Mouse (Mus musculus) forebrain, embryonic 11.5 days (tissue): ENCODE measurements around the gene Gltpd2. TPM values are rescaled to one million over a fixed set of nuclear protein-coding genes. Genes with fewer than 3 reads are reported as not detected.
"Not testable (repeated sequence)": the region's sequence is repeated elsewhere in the genome, so short reads cannot be mapped to it uniquely, and the experiment has no call there.

Experiments
- ATAC-seq: fragments of 200-750 bp; cut with Nextera tagmentation; replicated peaks from 2 replicates; pipeline ENCODE4 v1.8.0; 2017; ENCODE audit warnings: moderate TSS enrichment; ENCODE audit not compliant: low FRiP score
- DNase-seq: peaks from one replicate; pipeline ENCODE4 v3.0.0-alpha.2; 2017; ENCODE audit warnings: low spot score
- H3K27ac ChIP-seq: fragments of 300-500 bp; sonication (generic); 2 replicates; pipeline ENCODE4 v1.5.1; 2014; ENCODE audit warnings: low read depth, low read length
- H3K27me3 ChIP-seq: fragments of 300-500 bp; sonication (generic); 2 replicates; pipeline ENCODE4 v1.6.1; 2014; ENCODE audit warnings: mild to moderate bottlenecking, low read length, mixed read lengths; ENCODE audit not compliant: control insufficient read depth, insufficient read depth
- H3K36me3 ChIP-seq: fragments of 300-500 bp; sonication (generic); 2 replicates; pipeline ENCODE4 v1.6.1; 2014; ENCODE audit warnings: mild to moderate bottlenecking, low read length, moderate library complexity, mixed read lengths; ENCODE audit not compliant: control insufficient read depth, insufficient read depth
- H3K4me1 ChIP-seq: fragments of 300-500 bp; sonication (generic); replicated peaks from 2 replicates; pipeline ENCODE4 v1.6.1; 2014; ENCODE audit warnings: low read length, mixed read lengths; ENCODE audit not compliant: control insufficient read depth, insufficient read depth
- H3K4me2 ChIP-seq: fragments of 300-500 bp; sonication (generic); 2 replicates; pipeline ENCODE4 v1.6.1; 2014; ENCODE audit warnings: low read depth, mild to moderate bottlenecking, low read length, moderate library complexity, mixed read lengths; ENCODE audit not compliant: severe bottlenecking
- H3K4me3 ChIP-seq: fragments of 300-500 bp; sonication (generic); 2 replicates; pipeline ENCODE4 v1.5.1; 2014; ENCODE audit warnings: low read depth, low read length
- H3K9ac ChIP-seq: fragments of 300-500 bp; sonication (generic); 2 replicates; pipeline ENCODE4 v1.6.1; 2014; ENCODE audit warnings: low read length
- H3K9me3 ChIP-seq: fragments of 300-500 bp; sonication (generic); 2 replicates; pipeline ENCODE4 v1.6.1; 2016; ENCODE audit warnings: low read length, mixed read lengths; ENCODE audit not compliant: control insufficient read depth
- WGBS: fragments of 180-500 bp; shearing (Covaris S2); extraction: QIAGEN DNeasy Blood & Tissue Kit; methylation state at CpG from one replicate; pipeline ENCODE4 v1.1.7; 2014; 5-methylcytosine and 5-hydroxymethylcytosine counted together
- polyA plus RNA-seq: library from polyadenylated mRNA; unstranded; fragments of >200 nt; fragmentation: Nextera tagmentation; extraction: Ambion mirVana; gene quantifications from 2 replicates; pipeline ENCODE4 v1.2.1, GENCODE M21; 2014

Gltpd2 gene
- polyA plus RNA-seq, 1 experiment from 2014 or later: 0.56 TPM

DNA sequence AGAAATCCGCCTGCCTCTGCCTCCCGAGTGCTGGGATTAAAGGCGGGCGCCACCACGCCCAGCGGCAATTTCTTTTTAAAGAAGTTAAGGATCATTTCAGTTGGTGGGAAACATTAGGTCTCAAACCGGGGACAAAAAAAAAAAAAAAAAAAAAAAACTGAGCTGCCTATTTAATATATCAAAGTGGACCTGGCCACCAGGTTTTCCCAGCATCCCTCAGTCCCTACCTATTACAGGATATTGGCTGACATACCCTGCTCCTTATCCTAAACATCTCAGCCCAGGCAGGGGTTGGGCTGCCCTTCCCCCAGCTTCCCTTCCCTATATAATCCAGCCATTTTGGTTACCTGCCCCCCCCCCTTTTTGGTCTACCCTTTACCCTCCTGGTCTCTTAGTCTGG is 7.2 kb upstream of the Gltpd2 start:
- 88% methylated on average over 7 of the region's 7 CpGs for WGBS

DNA sequence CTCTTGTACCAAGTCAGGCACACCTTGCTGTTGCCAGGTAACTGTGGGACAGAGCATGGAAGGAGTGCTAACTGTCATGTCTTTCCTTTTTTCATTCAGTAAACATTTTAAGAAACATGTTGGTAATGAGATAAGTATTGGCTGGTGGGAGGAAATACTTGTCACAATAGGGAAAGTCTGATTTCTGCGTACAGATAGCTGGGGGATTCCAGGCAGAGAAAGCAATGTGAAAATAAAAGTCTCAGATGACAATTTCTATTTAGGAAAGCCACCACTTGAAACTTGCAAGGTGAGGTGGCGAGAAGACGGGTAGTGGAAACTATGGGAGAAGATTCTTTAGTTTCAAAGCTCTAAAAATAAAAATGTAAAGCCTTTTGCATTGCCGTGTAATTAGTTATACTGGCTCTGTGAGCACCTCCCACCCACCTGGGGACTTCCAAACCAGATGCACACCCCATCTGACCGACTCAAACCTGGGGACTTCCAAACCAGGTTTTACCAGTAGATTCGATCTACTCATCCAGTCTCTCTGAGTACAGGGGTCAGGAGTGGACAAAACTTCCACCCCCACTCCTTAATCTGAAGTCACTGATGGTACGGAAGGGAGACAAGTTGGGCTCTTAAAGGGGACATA is 6.2 kb upstream of the Gltpd2 start:
- Histone ChIP-seq H3K36me3 (no peaks in the 10 kb centered on the region), H3K4me2 (no peak overlapping the region), H3K4me1 (no peaks in the 10 kb centered on the region), H3K27ac (no peak overlapping the region), H3K4me3 (no peak overlapping the region), H3K27me3 (no peaks in the 10 kb centered on the region), H3K9ac (no peak overlapping the region), H3K9me3 (no peaks in the 10 kb centered on the region)
- no peak for DNase-seq
- 83% methylated on average over 7 of the region's 7 CpGs for WGBS
- ATAC-seq: no peak

More for the DNA sequence above, 7.2 kb upstream of the Gltpd2 start:
- no peak overlapping the region for H3K27ac ChIP-seq
- H3K4me3 ChIP-seq: no peak overlapping the region
- H3K9me3 ChIP-seq: no peaks in the 10 kb centered on the region
- H3K36me3 ChIP-seq: no peaks in the 10 kb centered on the region
- DNase-seq: no peak
- no peak for ATAC-seq
- no peak overlapping the region for H3K9ac ChIP-seq
- H3K4me1 ChIP-seq: no peaks in the 10 kb centered on the region
- H3K4me2 ChIP-seq: no peak overlapping the region
- no peaks in the 10 kb centered on the region for H3K27me3 ChIP-seq

DNA sequence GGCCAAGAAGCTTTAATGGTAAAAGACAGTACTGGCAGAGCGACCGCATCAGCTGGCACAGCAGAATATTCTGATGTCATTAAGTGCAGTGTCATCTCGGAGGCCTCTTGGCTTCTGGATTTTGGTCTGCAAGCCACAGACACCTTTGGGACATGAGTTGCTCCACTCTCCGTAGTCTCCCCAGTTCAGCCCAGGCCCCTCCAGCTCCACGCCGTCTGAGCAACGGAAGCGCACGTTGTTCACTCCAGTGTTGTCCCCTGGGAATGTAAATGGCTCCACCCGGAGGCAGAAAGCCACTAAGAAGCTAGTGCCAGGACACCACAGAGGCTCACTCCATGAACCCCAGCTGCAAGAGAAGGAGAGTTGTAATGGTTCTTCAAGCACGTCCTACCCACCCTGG is 5.5 kb upstream of the Gltpd2 start:
- 60% methylated on average over 11 of the region's 11 CpGs for WGBS
- ATAC-seq: no peak

DNA sequence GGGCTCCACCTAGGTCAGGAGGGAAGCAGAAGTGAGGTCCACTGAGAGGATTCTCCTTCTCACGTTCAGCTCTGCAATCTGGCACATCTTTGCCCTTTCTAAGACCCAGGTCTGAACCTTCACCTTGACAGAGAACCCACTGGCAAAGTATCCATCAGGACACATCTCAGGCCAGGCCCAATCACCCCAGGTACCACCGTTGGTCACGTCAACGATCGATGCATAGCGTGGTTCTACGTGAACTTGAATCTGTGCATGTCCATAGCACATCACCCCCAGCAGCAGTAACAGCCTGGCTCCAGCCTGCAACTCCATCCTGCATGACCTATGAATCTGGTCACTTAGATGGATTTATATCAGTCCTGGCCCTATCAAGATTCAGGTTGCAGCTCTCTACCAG is 4.7 kb upstream of the Gltpd2 start, which contains the start of gene Vmo1:
Vmo1 (minus strand) TSS at position 329 of the 400 bp plus-strand sequence.
- Histone ChIP-seq H3K36me3 (no peaks in the 10 kb centered on the region), H3K4me2 (no peak within 1 kb of the TSS), H3K4me1 (no peaks in the 10 kb centered on the region), H3K27ac (no peak within 1 kb of the TSS), H3K27me3 (no peaks in the 10 kb centered on the region), H3K9ac (no peak within 1 kb of the TSS), H3K4me3 (no peak within 1 kb of the TSS), H3K9me3 (no peaks in the 10 kb centered on the region)
- DNase-seq (no peak), ATAC-seq (no peak)
- 93% methylated on average over 7 of the region's 7 CpGs for WGBS

More for the DNA sequence above, 5.5 kb upstream of the Gltpd2 start:
- H3K4me1 ChIP-seq: no peaks in the 10 kb centered on the region
- no peaks in the 10 kb centered on the region for H3K27me3 ChIP-seq
- no peaks in the 10 kb centered on the region for H3K9me3 ChIP-seq
- H3K4me3 ChIP-seq: no peak overlapping the region
- no peak overlapping the region for H3K9ac ChIP-seq
- no peak for DNase-seq
- no peak overlapping the region for H3K27ac ChIP-seq
- no peak overlapping the region for H3K4me2 ChIP-seq
- no peaks in the 10 kb centered on the region for H3K36me3 ChIP-seq

- ATAC-seq (no peak), DNase-seq (no peak)
- Histone ChIP-seq H3K27ac (no peak overlapping the region), H3K27me3 (peaks cover 2% of the 10 kb centered on the region), H3K9ac (no peak overlapping the region), H3K36me3 (no peaks in the 10 kb centered on the region), H3K9me3 (no peaks in the 10 kb centered on the region), H3K4me1 (0 out of 2 replicates have a peak, but pooled peaks cover 5% of the 10 kb centered on the region), H3K4me3 (no peak overlapping the region), H3K4me2 (no peak overlapping the region)
- 33% methylated on average over 2 of the region's 2 CpGs for WGBS
Measured at GRCm38 (mm10) chr11:70516352-70516751, 2.6 kb upstream of the Gltpd2 start.

DNA sequence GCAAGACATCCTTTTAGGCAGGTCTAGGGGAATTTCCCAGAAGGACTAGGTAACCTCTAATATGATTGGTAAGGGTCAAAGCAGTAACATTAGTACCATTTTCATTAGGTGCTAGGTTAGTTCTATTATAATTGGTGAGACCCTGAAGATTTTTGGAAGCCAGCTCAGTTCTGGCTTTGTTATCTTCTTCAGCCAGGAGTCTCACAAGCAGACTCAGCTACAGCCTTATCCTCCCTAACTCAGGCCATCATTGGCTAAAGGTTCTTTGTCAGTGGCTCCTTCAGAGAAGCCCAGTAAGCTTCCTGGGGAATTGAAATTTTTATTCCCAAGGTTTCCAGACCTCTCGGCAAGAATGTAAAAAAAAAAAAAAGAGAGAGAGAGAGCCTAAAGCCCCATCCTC is 560 bp upstream of the Gltpd2 start:
- ATAC-seq: no peak

GRCm38 (mm10) chr11:70520178-70520769 is 1.3 kb downstream of the Gltpd2 start:
- DNase-seq (peak; percentile 76), ATAC-seq (no peak)
- 0 out of 2 replicates have a peak, but pooled peaks cover 5% of the 10 kb centered on the region for H3K4me1 ChIP-seq
- H3K9me3 ChIP-seq: no peaks in the 10 kb centered on the region
- H3K9ac ChIP-seq: peak overlapping the region; percentile 59
- peaks cover 2% of the 10 kb centered on the region for H3K27me3 ChIP-seq
- WGBS: 11% methylated on average over 41 of the region's 41 CpGs
- H3K4me3 ChIP-seq: peak overlapping the region; percentile 11; the same call in 1 of the 2 replicates
- no peaks in the 10 kb centered on the region for H3K36me3 ChIP-seq
- H3K27ac ChIP-seq: 0 out of 2 replicates have a peak overlapping the region, but pooled peaks have one; percentile 3
- peak overlapping the region; percentile 50 for H3K4me2 ChIP-seq

More for the DNA sequence above, 560 bp upstream of the Gltpd2 start:
- no peak overlapping the region for H3K4me2 ChIP-seq
- no peak overlapping the region for H3K9ac ChIP-seq
- no peaks in the 10 kb centered on the region for H3K9me3 ChIP-seq
- WGBS: 73% methylated on average over 1 of the region's 1 CpGs
- H3K4me3 ChIP-seq: no peak overlapping the region
- H3K36me3 ChIP-seq: no peaks in the 10 kb centered on the region
- DNase-seq: no peak
- H3K27me3 ChIP-seq: peaks cover 2% of the 10 kb centered on the region
- 0 out of 2 replicates have a peak, but pooled peaks cover 5% of the 10 kb centered on the region for H3K4me1 ChIP-seq
- H3K27ac ChIP-seq: no peak overlapping the region

DNA sequence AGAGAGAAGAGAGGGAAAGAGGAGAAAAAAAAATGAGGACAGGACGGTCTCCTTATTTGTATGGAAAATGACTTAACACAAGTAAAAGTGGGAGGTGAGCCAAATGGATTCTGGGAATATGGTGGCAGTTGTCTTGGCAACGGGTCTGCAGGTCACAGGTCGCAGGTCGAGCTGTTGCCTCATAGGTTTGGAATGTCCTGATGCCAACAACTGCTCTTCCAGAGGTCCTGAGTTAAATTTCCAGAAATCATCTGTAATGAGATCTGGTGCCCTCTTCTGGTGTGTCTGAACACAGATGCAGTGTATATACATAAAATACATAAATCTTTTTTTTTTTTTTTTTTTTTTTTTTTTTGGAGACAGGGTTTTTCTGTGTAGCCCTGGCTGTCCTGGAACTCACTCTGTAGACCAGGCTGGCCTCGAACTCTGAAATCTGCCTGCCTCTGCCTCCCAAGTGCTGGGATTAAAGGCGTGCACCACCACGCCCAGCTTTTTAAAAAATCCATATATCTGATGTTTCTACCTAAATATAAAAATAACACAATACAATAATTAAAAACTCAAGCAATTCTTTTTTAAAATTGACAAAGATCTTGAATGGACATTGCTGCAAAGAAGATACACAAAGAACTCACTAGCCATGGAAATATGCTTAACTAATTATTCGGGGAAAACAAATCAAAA is 4.5 kb downstream of the Gltpd2 start:
- H3K4me1 ChIP-seq: peaks cover 12% of the 10 kb centered on the region; the same call in 1 of the 2 replicates
- DNase-seq, H3K27me3 ChIP-seq, H3K36me3 ChIP-seq, ATAC-seq, H3K9me3 ChIP-seq, H3K4me2 ChIP-seq, H3K27ac ChIP-seq, H3K4me3 ChIP-seq, H3K9ac ChIP-seq: not testable (repeated sequence)
- WGBS: 95% methylated on average over 8 of the region's 8 CpGs
